Mouse (Mus musculus): ENCODE data around the gene Pepd. TPM values are rescaled to one million over a fixed set of nuclear protein-coding genes. Genes with fewer than 3 reads are reported as not detected.
A peak's percentile ranks its signal among the peaks of the same experiment; 100 is the strongest.

Gene Pepd
- polyA plus RNA-seq, 1 experiment from 2014 or later: 63.7 TPM

DNA sequence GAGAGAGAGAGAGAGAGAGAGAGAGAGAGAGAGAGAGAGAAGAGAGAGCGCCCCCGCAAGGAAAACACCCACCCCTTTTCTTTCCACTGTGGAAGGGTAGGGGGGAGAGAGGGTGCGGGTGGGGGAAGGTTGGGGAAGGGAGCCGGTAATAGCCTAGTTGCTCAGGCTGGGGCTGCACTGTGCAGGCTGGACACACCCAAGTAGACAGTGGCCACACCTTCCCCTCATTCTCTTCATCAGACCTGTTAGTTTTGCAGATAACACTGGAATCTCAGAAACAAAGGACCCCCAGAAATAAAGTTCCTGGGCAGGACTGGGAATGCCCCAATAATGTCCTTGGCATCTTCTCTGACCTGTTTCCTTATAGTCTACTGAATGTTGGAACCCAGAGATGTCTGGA, 15.7 kb upstream of the Pepd start:
- Histone ChIP-seq H3K27ac (ENCODE audit: low read length) (no peak overlapping the region), H3K4me2 (replicated peaks; ENCODE audit: low read depth, low read length) (no peak overlapping the region), H3K36me3 (ENCODE audit: control insufficient read depth, insufficient read depth, low read length) (no peaks in the 10 kb centered on the region), H3K4me3 (ENCODE audit: low read depth, low read length) (no peak overlapping the region), H3K9me3 (ENCODE audit: control insufficient read depth, low read depth, low read length) (no peaks in the 10 kb centered on the region), H3K9ac (replicated peaks; ENCODE audit: low read depth, low read length) (no peak overlapping the region), H3K4me1 (ENCODE audit: control insufficient read depth, insufficient read depth, low read length) (0 out of 2 replicates have a peak, but pooled peaks cover 5% of the 10 kb centered on the region), H3K27me3 (ENCODE audit: control insufficient read depth, insufficient read depth, low read length) (no peaks in the 10 kb centered on the region)
- peak; percentile 65; the same call in 1 of the 2 replicates for ATAC-seq (ENCODE audit: insufficient number of reproducible peaks, insufficient read depth, low FRiP score, low read depth)
- WGBS: 63% methylated on average over 4 of the region's 4 CpGs

DNA sequence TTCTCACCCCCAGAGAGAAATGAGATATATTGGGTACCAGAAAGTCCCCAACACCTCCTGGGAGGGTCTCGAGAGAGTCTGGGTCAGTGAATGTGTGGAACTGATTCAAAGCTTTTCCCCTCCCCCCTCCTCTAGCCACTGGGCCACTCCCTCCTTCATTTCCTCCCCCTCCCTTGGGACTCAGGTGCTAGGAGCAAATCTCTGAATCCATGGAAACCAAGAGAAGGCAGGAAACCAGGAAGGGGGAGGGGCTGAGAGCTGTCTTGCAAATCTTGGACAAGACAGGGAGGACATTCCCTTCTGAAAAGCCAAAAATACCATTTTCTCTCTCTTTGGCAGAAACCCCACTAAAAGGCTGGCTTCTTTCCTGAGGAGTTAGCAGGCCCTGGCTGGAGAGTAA, 15.1 kb upstream of the Pepd start:
- Histone ChIP-seq H3K4me3 (ENCODE audit: low read depth, low read length) (no peak overlapping the region), H3K27ac (ENCODE audit: low read length) (no peak overlapping the region), H3K9me3 (ENCODE audit: control insufficient read depth, low read depth, low read length) (no peaks in the 10 kb centered on the region), H3K9ac (replicated peaks; ENCODE audit: low read depth, low read length) (no peak overlapping the region), H3K4me2 (replicated peaks; ENCODE audit: low read depth, low read length) (no peak overlapping the region), H3K27me3 (ENCODE audit: control insufficient read depth, insufficient read depth, low read length) (no peaks in the 10 kb centered on the region), H3K36me3 (ENCODE audit: control insufficient read depth, insufficient read depth, low read length) (no peaks in the 10 kb centered on the region), H3K4me1 (ENCODE audit: control insufficient read depth, insufficient read depth, low read length) (0 out of 2 replicates have a peak, but pooled peaks cover 5% of the 10 kb centered on the region)
- no peak for ATAC-seq (ENCODE audit: insufficient number of reproducible peaks, insufficient read depth, low FRiP score, low read depth)
- 0% methylated on average over 1 of the region's 1 CpGs for WGBS

DNA sequence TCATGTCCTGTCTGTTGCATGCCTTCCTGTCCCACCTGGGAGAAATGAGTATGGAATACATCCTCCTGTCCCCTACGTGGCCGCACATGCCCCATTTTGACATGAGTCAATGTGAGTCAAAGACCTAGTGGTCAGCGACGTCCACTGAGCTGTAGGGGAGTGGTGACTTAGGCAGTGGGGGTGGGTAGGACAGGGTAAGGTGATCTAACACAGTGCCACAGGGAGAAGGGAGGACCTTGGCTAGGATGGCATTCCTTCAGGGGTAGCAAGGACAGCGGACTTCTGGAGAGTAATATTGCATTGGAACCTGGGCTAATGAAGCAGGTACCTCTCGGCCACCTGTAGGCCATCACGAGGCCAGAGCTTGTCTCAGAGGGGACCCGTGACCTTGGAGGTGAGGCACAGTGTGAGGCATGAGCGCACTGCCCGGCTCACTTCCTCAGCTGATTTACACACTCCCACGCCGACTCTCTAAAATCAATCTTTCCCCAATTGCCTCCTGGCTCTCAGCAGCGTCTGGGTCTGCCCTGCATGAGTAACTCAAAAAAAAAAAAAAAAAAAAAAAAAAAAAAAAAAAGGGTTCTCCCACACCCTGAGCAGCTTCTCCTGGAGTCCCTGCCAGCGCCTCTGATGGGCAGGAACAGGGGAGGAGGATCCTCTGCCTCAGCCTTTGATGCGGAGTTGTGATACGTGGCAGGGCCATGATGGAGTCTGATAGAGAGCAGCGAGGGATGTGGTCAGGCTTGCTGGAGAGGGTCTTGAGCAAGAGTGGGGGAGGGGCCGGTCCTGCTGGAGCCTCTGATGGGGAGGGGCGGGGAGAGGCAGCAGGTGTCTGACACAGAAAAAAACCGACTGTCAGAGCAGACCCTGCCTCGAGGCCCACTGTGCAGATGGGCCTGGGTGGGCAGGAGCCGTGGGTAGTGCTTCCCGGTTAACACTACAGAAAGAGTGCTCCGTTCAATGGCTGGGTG, 1.8 kb upstream of the Pepd start:
- H3K27ac ChIP-seq (ENCODE audit: low read length): no peak overlapping the region
- no peaks in the 10 kb centered on the region for H3K36me3 ChIP-seq (ENCODE audit: control insufficient read depth, insufficient read depth, low read length)
- 0 out of 2 replicates have a peak, but pooled peaks cover 6% of the 10 kb centered on the region for H3K4me1 ChIP-seq (ENCODE audit: control insufficient read depth, insufficient read depth, low read length)
- WGBS: 25% methylated on average over 24 of the region's 24 CpGs
- H3K4me2 ChIP-seq (replicated peaks; ENCODE audit: low read depth, low read length): no peak overlapping the region
- peak; percentile 54; the same call in 1 of the 2 replicates for ATAC-seq (ENCODE audit: insufficient number of reproducible peaks, insufficient read depth, low FRiP score, low read depth)
- H3K4me3 ChIP-seq (ENCODE audit: low read depth, low read length): no peak overlapping the region
- no peaks in the 10 kb centered on the region for H3K27me3 ChIP-seq (ENCODE audit: control insufficient read depth, insufficient read depth, low read length)
- no peak overlapping the region for H3K9ac ChIP-seq (replicated peaks; ENCODE audit: low read depth, low read length)
- peaks cover 3% of the 10 kb centered on the region; the same call in 1 of the 2 replicates for H3K9me3 ChIP-seq (ENCODE audit: control insufficient read depth, low read depth, low read length)

DNA sequence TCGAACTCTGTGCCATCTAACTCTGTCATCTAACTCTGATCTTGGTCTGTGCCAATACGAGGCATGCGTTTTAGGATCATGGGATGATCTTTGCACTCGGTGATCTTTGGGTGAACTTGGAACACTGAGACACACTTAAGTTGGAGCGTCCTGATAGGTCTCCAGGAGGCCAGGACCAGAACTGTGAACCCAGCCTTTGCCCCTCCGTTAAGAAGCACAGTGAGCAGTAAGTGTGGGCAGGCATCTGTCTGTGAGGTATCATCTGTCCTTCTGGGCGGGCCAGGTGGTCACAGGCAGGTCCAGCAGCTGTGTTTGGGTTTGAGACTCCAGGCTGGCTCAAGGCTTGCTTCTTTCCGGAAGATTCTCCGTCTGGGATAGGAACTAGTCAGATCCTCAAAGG, 1.8 kb downstream of the Pepd start:
- no peak overlapping the region for H3K4me2 ChIP-seq (replicated peaks; ENCODE audit: low read depth, low read length)
- no peaks in the 10 kb centered on the region for H3K27me3 ChIP-seq (ENCODE audit: control insufficient read depth, insufficient read depth, low read length)
- WGBS: 90% methylated on average over 9 of the region's 9 CpGs
- H3K9me3 ChIP-seq (ENCODE audit: control insufficient read depth, low read depth, low read length): no peaks in the 10 kb centered on the region
- 0 out of 2 replicates have a peak, but pooled peaks cover 6% of the 10 kb centered on the region for H3K4me1 ChIP-seq (ENCODE audit: control insufficient read depth, insufficient read depth, low read length)
- no peak overlapping the region for H3K27ac ChIP-seq (ENCODE audit: low read length)
- ATAC-seq (ENCODE audit: insufficient number of reproducible peaks, insufficient read depth, low FRiP score, low read depth): no peak
- H3K9ac ChIP-seq (replicated peaks; ENCODE audit: low read depth, low read length): no peak overlapping the region
- H3K36me3 ChIP-seq (ENCODE audit: control insufficient read depth, insufficient read depth, low read length): no peaks in the 10 kb centered on the region
- H3K4me3 ChIP-seq (ENCODE audit: low read depth, low read length): no peak overlapping the region

DNA sequence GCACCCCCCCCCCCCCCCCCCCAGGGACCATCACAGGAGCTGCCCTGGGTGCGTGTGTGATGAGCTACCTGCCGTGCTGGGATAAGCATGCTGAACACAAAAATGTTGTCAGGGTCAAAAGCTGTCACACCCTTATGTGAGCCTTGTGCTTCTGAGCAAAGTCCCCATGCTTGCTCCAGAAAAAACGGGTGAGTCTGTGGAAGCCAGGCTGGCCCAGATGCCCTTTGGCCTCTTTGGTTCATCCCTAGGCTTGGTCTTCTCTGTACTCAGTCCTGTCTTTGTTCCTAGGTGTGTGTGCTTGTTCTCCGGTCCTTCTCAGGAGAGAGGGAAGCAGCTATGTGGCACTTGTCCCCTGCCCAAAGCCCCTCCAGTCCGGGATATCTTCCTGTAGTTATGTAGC, 3.4 kb downstream of the Pepd start:
- ATAC-seq (ENCODE audit: insufficient number of reproducible peaks, insufficient read depth, low FRiP score, low read depth): no peak
- H3K9me3 ChIP-seq (ENCODE audit: control insufficient read depth, low read depth, low read length): no peaks in the 10 kb centered on the region
- no peaks in the 10 kb centered on the region for H3K27me3 ChIP-seq (ENCODE audit: control insufficient read depth, insufficient read depth, low read length)
- WGBS: 91% methylated on average over 5 of the region's 5 CpGs
- H3K27ac ChIP-seq (ENCODE audit: low read length): no peak overlapping the region
- no peak overlapping the region for H3K9ac ChIP-seq (replicated peaks; ENCODE audit: low read depth, low read length)
- 0 out of 2 replicates have a peak, but pooled peaks cover 6% of the 10 kb centered on the region for H3K4me1 ChIP-seq (ENCODE audit: control insufficient read depth, insufficient read depth, low read length)
- H3K4me3 ChIP-seq (ENCODE audit: low read depth, low read length): no peak overlapping the region
- no peaks in the 10 kb centered on the region for H3K36me3 ChIP-seq (ENCODE audit: control insufficient read depth, insufficient read depth, low read length)
- no peak overlapping the region for H3K4me2 ChIP-seq (replicated peaks; ENCODE audit: low read depth, low read length)

DNA sequence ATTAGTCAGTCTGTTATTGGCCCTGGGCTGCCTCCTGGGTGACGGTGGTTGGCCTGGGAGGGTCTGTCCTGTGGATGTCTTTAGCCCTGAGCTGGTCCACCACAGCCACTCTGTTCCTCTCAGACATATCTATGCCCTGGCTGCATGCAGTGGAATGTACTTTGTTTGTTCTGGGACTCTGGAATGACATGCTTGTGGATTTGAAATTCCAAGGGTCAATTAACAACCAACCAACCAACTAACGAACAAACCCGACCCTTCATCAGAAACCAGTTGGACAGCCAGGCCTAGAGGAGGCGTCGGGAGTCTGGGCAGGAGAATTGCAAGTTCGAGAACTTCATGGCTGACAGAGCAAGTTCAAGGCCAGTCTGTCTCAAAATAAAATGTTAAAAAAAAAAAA, 5.4 kb downstream of the Pepd start:
- ATAC-seq (ENCODE audit: insufficient number of reproducible peaks, insufficient read depth, low FRiP score, low read depth): no peak
- WGBS: 68% methylated on average over 6 of the region's 6 CpGs
- no peak overlapping the region for H3K4me2 ChIP-seq (replicated peaks; ENCODE audit: low read depth, low read length)
- no peak overlapping the region for H3K27ac ChIP-seq (ENCODE audit: low read length)
- no peaks in the 10 kb centered on the region for H3K9me3 ChIP-seq (ENCODE audit: control insufficient read depth, low read depth, low read length)
- no peak overlapping the region for H3K9ac ChIP-seq (replicated peaks; ENCODE audit: low read depth, low read length)
- H3K4me3 ChIP-seq (ENCODE audit: low read depth, low read length): no peak overlapping the region
- H3K27me3 ChIP-seq (ENCODE audit: control insufficient read depth, insufficient read depth, low read length): no peaks in the 10 kb centered on the region
- H3K4me1 ChIP-seq (ENCODE audit: control insufficient read depth, insufficient read depth, low read length): 0 out of 2 replicates have a peak, but pooled peaks cover 2% of the 10 kb centered on the region
- no peaks in the 10 kb centered on the region for H3K36me3 ChIP-seq (ENCODE audit: control insufficient read depth, insufficient read depth, low read length)

DNA sequence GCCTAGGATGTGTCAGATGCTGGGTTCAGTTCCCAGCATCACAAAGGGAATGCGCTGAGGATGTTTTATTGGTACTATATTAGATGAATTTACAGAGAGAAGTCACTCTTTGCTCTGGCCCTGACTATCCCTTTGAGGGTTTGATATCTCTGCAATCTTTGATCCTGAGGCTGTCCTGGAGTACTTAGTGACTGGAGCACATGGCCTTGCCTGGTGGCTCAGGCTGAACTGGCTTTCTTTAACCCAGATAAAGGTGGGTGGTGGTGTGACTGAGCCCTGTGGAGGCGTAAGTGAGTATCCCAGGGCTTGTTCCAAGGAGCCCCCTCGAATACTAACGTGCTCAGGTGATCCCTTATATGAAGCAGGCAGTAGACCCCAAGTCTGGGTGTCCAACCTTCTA, 5.8 kb downstream of the Pepd start:
- 92% methylated on average over 4 of the region's 4 CpGs for WGBS
- ATAC-seq (ENCODE audit: insufficient number of reproducible peaks, insufficient read depth, low FRiP score, low read depth): no peak
- no peak overlapping the region for H3K27ac ChIP-seq (ENCODE audit: low read length)

DNA sequence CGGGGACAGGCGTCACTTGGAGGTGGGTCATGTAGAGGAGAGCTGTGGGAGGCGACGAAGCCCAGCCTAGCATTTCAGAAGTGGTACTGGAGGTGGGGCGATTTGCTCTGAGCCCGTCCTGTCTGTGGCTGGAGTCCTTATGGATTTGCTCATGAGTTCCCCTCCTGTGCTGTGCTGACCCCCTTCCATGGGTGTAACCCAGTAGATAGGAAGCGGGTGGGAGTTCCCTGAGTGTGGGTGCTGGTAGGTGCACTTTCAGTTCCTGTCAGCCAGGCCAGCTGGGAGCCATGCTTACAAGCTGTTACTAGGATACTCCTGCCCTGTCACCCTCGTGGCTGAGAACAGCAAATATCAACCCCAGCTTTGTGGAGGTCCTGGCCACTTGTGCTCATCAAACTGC, 6.2 kb downstream of the Pepd start:
- H3K27me3 ChIP-seq (ENCODE audit: control insufficient read depth, insufficient read depth, low read length): no peaks in the 10 kb centered on the region
- no peak overlapping the region for H3K27ac ChIP-seq (ENCODE audit: low read length)
- no peak overlapping the region for H3K4me3 ChIP-seq (ENCODE audit: low read depth, low read length)
- ATAC-seq (ENCODE audit: insufficient number of reproducible peaks, insufficient read depth, low FRiP score, low read depth): no peak
- no peaks in the 10 kb centered on the region for H3K4me1 ChIP-seq (ENCODE audit: control insufficient read depth, insufficient read depth, low read length)
- no peaks in the 10 kb centered on the region; the same call in 1 of the 2 replicates for H3K36me3 ChIP-seq (ENCODE audit: control insufficient read depth, insufficient read depth, low read length)
- H3K9me3 ChIP-seq (ENCODE audit: control insufficient read depth, low read depth, low read length): no peaks in the 10 kb centered on the region
- 84% methylated on average over 8 of the region's 8 CpGs for WGBS
- no peak overlapping the region for H3K9ac ChIP-seq (replicated peaks; ENCODE audit: low read depth, low read length)
- no peak overlapping the region for H3K4me2 ChIP-seq (replicated peaks; ENCODE audit: low read depth, low read length)

More for the DNA sequence above, 5.8 kb downstream of the Pepd start:
- H3K36me3 ChIP-seq (ENCODE audit: control insufficient read depth, insufficient read depth, low read length): no peaks in the 10 kb centered on the region
- H3K27me3 ChIP-seq (ENCODE audit: control insufficient read depth, insufficient read depth, low read length): no peaks in the 10 kb centered on the region
- H3K9ac ChIP-seq (replicated peaks; ENCODE audit: low read depth, low read length): no peak overlapping the region
- H3K4me1 ChIP-seq (ENCODE audit: control insufficient read depth, insufficient read depth, low read length): no peaks in the 10 kb centered on the region
- no peaks in the 10 kb centered on the region for H3K9me3 ChIP-seq (ENCODE audit: control insufficient read depth, low read depth, low read length)
- no peak overlapping the region for H3K4me3 ChIP-seq (ENCODE audit: low read depth, low read length)
- no peak overlapping the region for H3K4me2 ChIP-seq (replicated peaks; ENCODE audit: low read depth, low read length)

Data from stomach, embryonic 14.5 days (tissue).